Mouse (Mus musculus) naive thymus-derived CD4-positive, alpha-beta T cell, adult 5 months (primary cell): ENCODE measurements around the gene Gm20906. TPM values are rescaled to one million over a fixed set of nuclear protein-coding genes. Genes with fewer than 3 reads are reported as not detected.

Source experiments
- polyA plus RNA-seq: library from polyadenylated mRNA; unstranded; fragments of 100-300 nt; shearing (Covaris generic); gene quantifications from one replicate; pipeline ENCODE4 v1.2.1, GENCODE M21; 2017

The Gm20906 gene
- not detected for polyA plus RNA-seq

GRCm38 (mm10) chrY:87550666-87551065 lies at the start of gene Gm20906:
Gene Gm20906, plus strand, starts transcription at chrY:87550966.

